Mouse (Mus musculus): ENCODE results near the gene Nfam1. TPM values are rescaled to one million over a fixed set of nuclear protein-coding genes. Genes with fewer than 3 reads are reported as not detected.
A peak's percentile ranks its signal among the peaks of the same experiment; 100 is the strongest.

The Nfam1 gene
- total and polyA plus RNA-seq, 3 experiments, result 0.04 to 0.81 (median 0.20) TPM

DNA sequence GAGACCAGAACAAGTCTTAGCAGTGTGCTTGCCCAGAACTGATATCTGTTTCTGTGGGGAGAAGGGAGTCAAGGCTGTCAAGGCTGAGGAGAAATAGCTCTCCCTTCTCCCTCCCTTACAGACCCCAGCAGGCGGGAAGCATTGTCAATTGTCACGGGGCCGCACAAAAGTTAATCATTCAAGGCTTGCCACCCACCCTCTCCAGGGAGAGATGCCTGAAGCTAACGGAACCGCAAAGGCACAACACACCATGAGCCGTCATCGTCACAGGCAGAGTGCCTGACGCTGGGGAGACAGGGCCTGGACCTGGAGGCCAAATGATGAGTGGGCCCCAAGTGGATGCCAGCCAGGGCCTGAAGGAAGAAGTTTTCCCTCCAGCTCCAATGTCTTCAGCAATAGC, 22.7 kb downstream of the Nfam1 start:
- dilution Hi-C loops (cut with MboI; ENCODE audit: extremely low pct_ligation_motif_present, extremely low pct_unique_long_range_greater_than_20kb, low sequenced_read_pairs), result no loop called here

DNA sequence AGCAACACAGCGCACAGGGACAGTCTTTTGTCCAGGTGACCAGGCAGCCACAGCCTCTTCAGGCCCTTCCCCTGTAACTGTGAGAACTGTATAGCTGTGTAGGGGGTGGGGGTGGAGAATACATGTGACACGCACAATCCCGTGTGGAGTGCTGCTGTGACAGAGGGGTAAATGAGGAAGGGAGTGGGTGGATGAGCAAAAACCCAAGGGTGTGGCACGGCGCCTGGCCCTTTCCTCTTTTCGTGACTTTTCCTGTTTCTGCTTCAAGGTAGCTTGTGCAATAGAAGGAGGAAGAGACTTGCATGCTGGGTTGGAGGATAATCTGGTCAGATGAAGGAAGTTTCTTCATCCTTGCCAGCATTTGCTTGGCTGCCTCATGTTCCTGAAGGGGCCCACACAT, 23.6 kb downstream of the Nfam1 start:
- no peak for DNase-seq (ENCODE audit: extremely low read depth)
- in situ Hi-C loops (cut with MboI; ENCODE audit: low pct_ligation_motif_present, low pct_unique_long_range_greater_than_20kb, low sequenced_read_pairs) (no loop called here), dilution Hi-C loops (cut with MboI; ENCODE audit: extremely low pct_ligation_motif_present, extremely low pct_unique_long_range_greater_than_20kb, low sequenced_read_pairs) (no loop called here)
- TF ChIP-seq ETS1 (conservative IDR thresholded peaks at IDR 0.05; ENCODE audit: low read depth, low read length), result no peak
- TF ChIP-seq ELF1 (IDR thresholded peaks at IDR 0.05; ENCODE audit: low read depth, low read length), result peak; percentile 24; the same call in 1 of the 2 replicates
- no peaks in the 10 kb centered on the region for H3K9me3 ChIP-seq (replicated peaks; ENCODE audit: low read length)
- H3K27ac ChIP-seq (ENCODE audit: insufficient read depth, low read depth), result peak overlapping the region; percentile 17; the same call in 1 of the 2 replicates
- H3K4me1 ChIP-seq (ENCODE audit: control insufficient read depth in 1 of 2, insufficient read depth in 2 of 2), result peaks cover 15 to 66% of the 10 kb centered on the region in 2 experiments
- peak overlapping the region in 1 of 3 experiments; percentile 4 for H3K4me3 ChIP-seq (replicated peaks in 1 of 3; ENCODE audit: low read depth in 2 of 3, low read length in 2 of 3, poor library complexity in 1 of 3)
- H3K79me2 ChIP-seq (replicated peaks; ENCODE audit: control insufficient read depth, extremely low read depth, insufficient read depth, poor library complexity, severe bottlenecking), result no peaks in the 10 kb centered on the region
- H3K36me3 ChIP-seq (replicated peaks in 1 of 2; ENCODE audit: control insufficient read depth in 1 of 2, insufficient read depth in 1 of 2, low read length in 1 of 2), result no peaks in the 10 kb centered on the region
- no peak overlapping the region for H3K9ac ChIP-seq (ENCODE audit: insufficient read depth, low read depth)
- H3K4me2 ChIP-seq (ENCODE audit: insufficient read depth, low read depth, poor library complexity, severe bottlenecking), result peak overlapping the region; percentile 1; the same call in 1 of the 2 replicates
- H3K27me3 ChIP-seq (replicated peaks), result no peaks in the 10 kb centered on the region

More for the DNA sequence above, 22.7 kb downstream of the Nfam1 start:
- no peaks in the 10 kb centered on the region for H3K79me2 ChIP-seq (replicated peaks; ENCODE audit: control insufficient read depth, extremely low read depth, insufficient read depth, poor library complexity, severe bottlenecking)
- H3K36me3 ChIP-seq (replicated peaks in 1 of 2; ENCODE audit: control insufficient read depth in 1 of 2, insufficient read depth in 1 of 2, low read length in 1 of 2), result no peaks in the 10 kb centered on the region
- no peak overlapping the region for H3K4me2 ChIP-seq (ENCODE audit: insufficient read depth, low read depth, poor library complexity, severe bottlenecking)
- H3K27ac ChIP-seq (ENCODE audit: insufficient read depth, low read depth), result no peak overlapping the region
- DNase-seq (ENCODE audit: extremely low read depth), result no peak
- peaks cover 15 to 66% of the 10 kb centered on the region in 2 experiments for H3K4me1 ChIP-seq (ENCODE audit: control insufficient read depth in 1 of 2, insufficient read depth in 2 of 2)
- H3K27me3 ChIP-seq (replicated peaks), result no peaks in the 10 kb centered on the region
- no peaks in the 10 kb centered on the region for H3K9me3 ChIP-seq (replicated peaks; ENCODE audit: low read length)
- no peak overlapping the region for H3K4me3 ChIP-seq (replicated peaks in 1 of 3; ENCODE audit: low read depth in 2 of 3, low read length in 2 of 3, poor library complexity in 1 of 3)
- in situ Hi-C loops (cut with MboI; ENCODE audit: low pct_ligation_motif_present, low pct_unique_long_range_greater_than_20kb, low sequenced_read_pairs), result no loop called here
- H3K9ac ChIP-seq (ENCODE audit: insufficient read depth, low read depth), result no peak overlapping the region
- TF ChIP-seq JUN (IDR thresholded peaks at IDR 0.05; ENCODE audit: insufficient read depth, low read depth, low read length) (no peak), ETS1 (conservative IDR thresholded peaks at IDR 0.05; ENCODE audit: low read depth, low read length) (no peak), ZC3H11A (IDR thresholded peaks at IDR 0.05; ENCODE audit: low read depth, low read length) (no peak), TBP (conservative IDR thresholded peaks at IDR 0.05; ENCODE audit: low read depth, low read length) (no peak), MYC (IDR thresholded peaks at IDR 0.05; ENCODE audit: low read depth, low read length) (no peak), MAFK (IDR thresholded peaks at IDR 0.05; ENCODE audit: insufficient replicate concordance, low read length) (no peak), SMC3 (IDR thresholded peaks at IDR 0.05; ENCODE audit: low read depth, low read length) (no peak), ZNF384 (IDR thresholded peaks at IDR 0.05; ENCODE audit: low read depth, low read length) (no peak), MXI1 (IDR thresholded peaks at IDR 0.05; ENCODE audit: low read depth, low read length) (no peak), JUND (conservative IDR thresholded peaks at IDR 0.05; ENCODE audit: low read depth, low read length) (no peak), BHLHE40 (IDR thresholded peaks at IDR 0.05; ENCODE audit: low read depth, low read length) (no peak), USF2 (conservative IDR thresholded peaks at IDR 0.05; ENCODE audit: low read depth, low read length) (no peak), SIN3A (IDR thresholded peaks at IDR 0.05; ENCODE audit: low read length) (no peak), E2F4 (IDR thresholded peaks at IDR 0.05; ENCODE audit: insufficient replicate concordance, low read depth, low read length) (no peak)
